Mouse (Mus musculus): ENCODE data around the gene Spi1. TPM values are rescaled to one million over a fixed set of nuclear protein-coding genes. Genes with fewer than 3 reads are reported as not detected.

The Spi1 gene
- polyA plus RNA-seq, 1 experiment from 2014 or later: 1.7 TPM

DNA sequence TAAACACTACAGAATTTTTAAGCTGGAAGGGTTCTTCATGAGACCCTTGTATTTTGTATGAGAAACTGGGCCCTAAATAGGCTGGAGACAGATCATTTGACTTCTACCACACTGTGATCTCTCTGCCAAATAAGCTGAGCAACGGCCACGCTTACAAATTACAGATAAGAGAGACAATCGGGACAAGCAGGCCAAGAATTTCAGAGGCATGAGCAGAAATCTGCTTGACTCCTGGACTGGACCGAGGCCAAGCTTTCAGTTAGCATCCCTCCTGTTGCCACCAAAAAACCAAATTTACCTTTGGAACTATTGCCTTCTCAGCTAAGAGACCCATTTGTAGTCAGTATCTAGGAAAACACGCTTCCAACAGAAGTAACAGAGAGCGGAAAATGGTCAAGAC is 78.4 kb downstream of the Spi1 start:
- WGBS: 94% methylated on average over 6 of the region's 6 CpGs
- no peaks in the 10 kb centered on the region for H3K9me3 ChIP-seq (ENCODE audit: control insufficient read depth, low read length)
- H3K9ac ChIP-seq (replicated peaks; ENCODE audit: low read depth, low read length): no peak overlapping the region
- H3K27ac ChIP-seq (ENCODE audit: low read depth, low read length): no peak overlapping the region
- no peaks in the 10 kb centered on the region for H3K27me3 ChIP-seq (ENCODE audit: control insufficient read depth, insufficient read depth, low read length)
- ATAC-seq (ENCODE audit: low read depth): no peak
- no peak overlapping the region for H3K4me2 ChIP-seq (ENCODE audit: low read depth, low read length)
- H3K36me3 ChIP-seq (ENCODE audit: control insufficient read depth, insufficient read depth, low read length): peaks cover 81% of the 10 kb centered on the region
- H3K4me3 ChIP-seq (ENCODE audit: low read depth, low read length): no peak overlapping the region
- no peaks in the 10 kb centered on the region for H3K4me1 ChIP-seq (ENCODE audit: control insufficient read depth, insufficient read depth, low read length)

GRCm38 (mm10) chr2:91162952-91163351 is 80.8 kb downstream of the Spi1 start:
- WGBS: 91% methylated on average over 4 of the region's 4 CpGs
- Histone ChIP-seq H3K4me2 (ENCODE audit: low read depth, low read length) (no peak overlapping the region), H3K9ac (replicated peaks; ENCODE audit: low read depth, low read length) (no peak overlapping the region), H3K36me3 (ENCODE audit: control insufficient read depth, insufficient read depth, low read length) (peaks cover 86% of the 10 kb centered on the region), H3K4me1 (ENCODE audit: control insufficient read depth, insufficient read depth, low read length) (no peaks in the 10 kb centered on the region), H3K9me3 (ENCODE audit: control insufficient read depth, low read length) (no peaks in the 10 kb centered on the region), H3K27me3 (ENCODE audit: control insufficient read depth, insufficient read depth, low read length) (no peaks in the 10 kb centered on the region), H3K4me3 (ENCODE audit: low read depth, low read length) (no peak overlapping the region), H3K27ac (ENCODE audit: low read depth, low read length) (no peak overlapping the region)
- no peak for ATAC-seq (ENCODE audit: low read depth)

- Histone ChIP-seq H3K4me1 (ENCODE audit: control insufficient read depth, insufficient read depth, low read length) (no peaks in the 10 kb centered on the region), H3K9me3 (ENCODE audit: control insufficient read depth, low read length) (no peaks in the 10 kb centered on the region), H3K4me3 (ENCODE audit: low read depth, low read length) (no peak overlapping the region), H3K4me2 (ENCODE audit: low read depth, low read length) (no peak overlapping the region), H3K9ac (replicated peaks; ENCODE audit: low read depth, low read length) (no peak overlapping the region), H3K27ac (ENCODE audit: low read depth, low read length) (no peak overlapping the region), H3K36me3 (ENCODE audit: control insufficient read depth, insufficient read depth, low read length) (peaks cover 86% of the 10 kb centered on the region), H3K27me3 (ENCODE audit: control insufficient read depth, insufficient read depth, low read length) (no peaks in the 10 kb centered on the region)
- 90% methylated on average over 5 of the region's 5 CpGs for WGBS
- ATAC-seq (ENCODE audit: low read depth): no peak
These were observed 81.3 kb downstream of the Spi1 start for GRCm38 (mm10) chr2:91163532-91163931.

- 90% methylated on average over 6 of the region's 6 CpGs for WGBS
- Histone ChIP-seq H3K4me2 (ENCODE audit: low read depth, low read length) (no peak overlapping the region), H3K4me1 (ENCODE audit: control insufficient read depth, insufficient read depth, low read length) (no peaks in the 10 kb centered on the region), H3K9me3 (ENCODE audit: control insufficient read depth, low read length) (no peaks in the 10 kb centered on the region), H3K4me3 (ENCODE audit: low read depth, low read length) (no peak overlapping the region), H3K27ac (ENCODE audit: low read depth, low read length) (no peak overlapping the region), H3K27me3 (ENCODE audit: control insufficient read depth, insufficient read depth, low read length) (no peaks in the 10 kb centered on the region), H3K9ac (replicated peaks; ENCODE audit: low read depth, low read length) (no peak overlapping the region), H3K36me3 (ENCODE audit: control insufficient read depth, insufficient read depth, low read length) (peaks cover 88% of the 10 kb centered on the region)
- ATAC-seq (ENCODE audit: low read depth): no peak
These were observed 82.8 kb downstream of the Spi1 start for GRCm38 (mm10) chr2:91164991-91165390.

Other genes starting within 250 kb of the Spi1 start
- 277 and 280 TPM in 2 replicates for gene Mtch2, start 235.2 kb upstream of the Spi1 start, polyA plus RNA-seq (2014; fragmentation: Nextera tagmentation; extraction: Ambion mirVana)
- gene C1qtnf4, start 196.5 kb upstream of the Spi1 start, polyA plus RNA-seq (2014; fragmentation: Nextera tagmentation; extraction: Ambion mirVana): 135 and 143 TPM in 2 replicates
- gene Kbtbd4, start 177.7 kb upstream of the Spi1 start, polyA plus RNA-seq (2014; fragmentation: Nextera tagmentation; extraction: Ambion mirVana): 47.5 and 50.4 TPM in 2 replicates
- gene Ndufs3, start 177.6 kb upstream of the Spi1 start, polyA plus RNA-seq (2014; fragmentation: Nextera tagmentation; extraction: Ambion mirVana): 229 and 259 TPM in 2 replicates
- gene Celf1, start 142.0 kb upstream of the Spi1 start, polyA plus RNA-seq (2014; fragmentation: Nextera tagmentation; extraction: Ambion mirVana): 77.6 and 80.8 TPM in 2 replicates
- 0.37 and 1.2 TPM in 2 replicates for gene Rapsn, start 46.8 kb upstream of the Spi1 start, polyA plus RNA-seq (2014; fragmentation: Nextera tagmentation; extraction: Ambion mirVana)
- 245 and 251 TPM in 2 replicates for gene Psmc3, start 28.4 kb upstream of the Spi1 start, polyA plus RNA-seq (2014; fragmentation: Nextera tagmentation; extraction: Ambion mirVana)
- 29.2 and 32.3 TPM in 2 replicates for gene Slc39a13, start 12.0 kb upstream of the Spi1 start, polyA plus RNA-seq (2014; fragmentation: Nextera tagmentation; extraction: Ambion mirVana)
- gene Mybpc3, start 35.8 kb downstream of the Spi1 start, polyA plus RNA-seq (2014; fragmentation: Nextera tagmentation; extraction: Ambion mirVana): not detected in 2 replicates
- 61.4 and 64.5 TPM in 2 replicates for gene Madd, start 101.4 kb downstream of the Spi1 start, polyA plus RNA-seq (2014; fragmentation: Nextera tagmentation; extraction: Ambion mirVana)
- gene Nr1h3, start 120.4 kb downstream of the Spi1 start, polyA plus RNA-seq (2014; fragmentation: Nextera tagmentation; extraction: Ambion mirVana): 1.7 and 2.1 TPM in 2 replicates
- 43.2 and 45.9 TPM in 2 replicates for gene Acp2, start 120.5 kb downstream of the Spi1 start, polyA plus RNA-seq (2014; fragmentation: Nextera tagmentation; extraction: Ambion mirVana)
- 12.9 and 13.5 TPM in 2 replicates for gene Ddb2, start 154.6 kb downstream of the Spi1 start, polyA plus RNA-seq (2014; fragmentation: Nextera tagmentation; extraction: Ambion mirVana)
- 11.7 and 13.1 TPM in 2 replicates for gene Pacsin3, start 173.6 kb downstream of the Spi1 start, polyA plus RNA-seq (2014; fragmentation: Nextera tagmentation; extraction: Ambion mirVana)
- 52.9 and 68.8 TPM in 2 replicates for gene Arfgap2, start 182.6 kb downstream of the Spi1 start, polyA plus RNA-seq (2014; fragmentation: Nextera tagmentation; extraction: Ambion mirVana)